Mouse (Mus musculus) ES-E14 (cell line): ENCODE data around the gene Smarcd1. TPM values are rescaled to one million over a fixed set of nuclear protein-coding genes. Genes with fewer than 3 reads are reported as not detected.

Source experiments
- DNase-seq: peaks from one replicate; pipeline ENCODE4 v3.0.0-alpha.2; 2013; ENCODE audit warnings: low read depth, low spot score
- H3K27ac ChIP-seq: 2 replicates; pipeline ENCODE4 v1.5.1; 2012; ENCODE audit warnings: low read depth, mild to moderate bottlenecking, low read length, moderate library complexity, mixed read lengths; ENCODE audit not compliant: poor library complexity, insufficient read depth, severe bottlenecking
- H3K36me3 ChIP-seq: 2 replicates; pipeline ENCODE4 v1.6.1; 2012; ENCODE audit warnings: mild to moderate bottlenecking, low read length, moderate library complexity, mixed read lengths; ENCODE audit not compliant: control insufficient read depth, poor library complexity, insufficient read depth, severe bottlenecking
- H3K4me1 ChIP-seq, 2 experiments: fragments of 150-350 bp in 1 of 2; sonication (generic) in 1 of 2; 2 replicates each; pipeline ENCODE4 v1.6.1; 2012; ENCODE audit warnings: low read length in 2 of 2, mild to moderate bottlenecking in 1 of 2, mixed read lengths in 1 of 2; ENCODE audit not compliant: control insufficient read depth in 2 of 2, insufficient read depth in 2 of 2, poor library complexity in 1 of 2
- H3K4me3 ChIP-seq, 2 experiments: fragments of 150-350 bp in 1 of 2; sonication (generic) in 1 of 2; 2 replicates each; pipeline ENCODE4 v1.5.1; 2012; ENCODE audit warnings: low read length in 2 of 2, low read depth in 1 of 2, mild to moderate bottlenecking in 1 of 2, mixed read lengths in 1 of 2; ENCODE audit not compliant: insufficient read depth in 1 of 2, poor library complexity in 1 of 2, severe bottlenecking in 1 of 2
- H3K9ac ChIP-seq: 2 replicates; pipeline ENCODE4 v1.6.1; 2012; ENCODE audit warnings: low read depth, mild to moderate bottlenecking, low read length, mixed read lengths; ENCODE audit not compliant: poor library complexity, insufficient read depth, severe bottlenecking
- H3K9me3 ChIP-seq: fragments of 150-350 bp; sonication (generic); 2 replicates; pipeline ENCODE4 v1.6.1; 2012; ENCODE audit warnings: low read depth, mild to moderate bottlenecking, low read length; ENCODE audit not compliant: control insufficient read depth, insufficient read depth
- CHD2 ChIP-seq: IDR thresholded peaks from 2 replicates; pipeline ENCODE4 v1.6.1; 2014; ENCODE audit warnings: mild to moderate bottlenecking, low read depth, low read length, inconsistent platforms
- HCFC1 ChIP-seq: IDR thresholded peaks from 2 replicates; pipeline ENCODE4 v1.6.1; 2012; ENCODE audit warnings: low read length, inconsistent platforms, borderline replicate concordance; ENCODE audit not compliant: insufficient read depth
- MAFK ChIP-seq: IDR thresholded peaks from 2 replicates; pipeline ENCODE4 v1.6.1; 2014; ENCODE audit warnings: mild to moderate bottlenecking, low read depth, low read length, inconsistent platforms; ENCODE audit not compliant: insufficient read depth
- ZC3H11A ChIP-seq: IDR thresholded peaks from 2 replicates; pipeline ENCODE4 v1.6.1; 2012; ENCODE audit warnings: low read depth, mild to moderate bottlenecking, inconsistent platforms, low read length, borderline replicate concordance
- ZNF384 ChIP-seq: IDR thresholded peaks from 2 replicates; pipeline ENCODE4 v1.6.1; 2012; ENCODE audit warnings: low read depth, low read length, inconsistent platforms
- in situ Hi-C, 2 experiments: fragments of 600-800 bp; cut with MboI; formaldehyde crosslinking; loops; one replicate each; pipeline ENCODE4 v1.15.1; 2025; ENCODE audit warnings: low sequenced_read_pairs in 2 of 2, inconsistent platforms in 1 of 2; ENCODE audit not compliant: unreplicated experiment in 2 of 2
- total RNA-seq: library from RNA; depleted of rRNA; stranded (reverse); fragments of 300-350 nt; gene quantifications from 2 replicates; pipeline ENCODE4 v1.2.3, GENCODE M21; 2012

Smarcd1 gene
- total RNA-seq, 1 experiment = 76.3 TPM

DNA sequence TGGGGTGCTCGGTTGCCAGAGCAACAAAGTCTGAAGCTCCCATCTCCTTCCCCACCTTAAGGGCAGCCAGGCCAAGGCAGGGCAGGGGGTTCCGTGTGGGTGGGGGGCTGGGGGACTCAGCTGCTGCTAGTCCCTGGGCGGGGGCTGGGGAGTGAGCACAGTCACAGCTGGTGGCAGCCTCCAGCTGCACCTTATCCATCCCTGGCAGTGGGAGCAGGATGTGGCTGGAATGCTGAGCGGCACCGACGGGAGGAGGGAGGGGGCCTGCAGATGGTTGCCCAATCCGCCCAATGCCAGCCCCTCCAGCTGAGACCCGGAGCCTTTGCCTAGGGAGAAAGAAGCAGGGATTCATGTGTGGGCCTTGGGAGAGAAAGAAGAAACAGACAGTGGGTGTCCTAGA, 24.8 kb upstream of the Smarcd1 start:
- Histone ChIP-seq H3K4me1 (peaks cover 0 to 27% of the 10 kb centered on the region in 2 experiments; a peak in 2 of 4 replicates), H3K9me3 (no peaks in the 10 kb centered on the region), H3K9ac (peak overlapping the region; percentile 29; the same call in 1 of the 2 replicates), H3K4me3 (peak overlapping the region in 1 of 2 experiments; percentile 2; a peak in 2 of 4 replicates), H3K36me3 (no peaks in the 10 kb centered on the region), H3K27ac (peak overlapping the region; percentile 17)
- DNase-seq = no peak
- in situ Hi-C loops = no loop called here
- TF ChIP-seq CHD2 (no peak), ZNF384 (no peak), HCFC1 (no peak), ZC3H11A (no peak), MAFK (no peak)

DNA sequence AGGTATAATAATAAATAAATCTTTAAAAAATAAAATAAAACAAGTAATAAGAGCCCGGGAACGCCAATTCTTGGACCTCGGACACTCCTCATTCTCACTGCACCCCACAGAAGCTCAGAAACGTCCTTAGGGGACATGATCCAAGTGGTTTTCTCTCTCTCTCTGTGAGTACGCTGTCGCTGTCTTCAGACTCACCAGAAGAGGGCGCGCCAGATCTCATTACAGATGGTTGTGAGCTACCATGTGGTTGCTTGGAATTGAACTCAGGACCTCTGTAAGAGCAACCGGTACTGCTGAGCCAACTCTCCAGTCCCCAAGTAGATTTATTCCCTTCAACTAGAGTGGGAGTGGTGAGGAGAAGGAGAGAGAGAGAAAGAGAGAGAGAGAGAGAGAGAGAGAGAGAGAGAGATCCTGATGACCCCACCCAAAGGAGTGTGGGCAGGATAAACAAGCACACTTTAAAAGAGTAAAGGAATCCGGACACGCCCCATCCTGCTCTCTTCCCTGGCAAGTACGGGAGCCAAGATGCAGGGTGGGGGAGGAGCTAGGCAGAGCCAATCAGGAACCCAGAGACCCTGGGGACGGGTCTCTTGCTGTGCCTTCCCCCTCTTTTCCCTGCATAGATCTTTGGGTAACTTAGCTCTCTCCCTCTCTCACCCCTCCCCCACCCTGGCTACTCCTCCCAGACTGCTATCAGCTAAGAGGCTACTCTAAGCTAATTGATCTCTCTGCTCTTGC, 23.7 kb upstream of the Smarcd1 start:
- Histone ChIP-seq H3K36me3 (no peaks in the 10 kb centered on the region), H3K27ac (peak overlapping the region; percentile 79; the same call in 1 of the 2 replicates), H3K9ac (no peak overlapping the region; the same call in 1 of the 2 replicates), H3K9me3 (no peaks in the 10 kb centered on the region), H3K4me1 (peaks cover 2 to 30% of the 10 kb centered on the region in 2 experiments; a peak in 2 of 4 replicates), H3K4me3 (peak overlapping the region; percentile 18 to 47)
- in situ Hi-C loops = no loop called here
- peak; percentile 96 for DNase-seq
- TF ChIP-seq ZNF384 (no peak), HCFC1 (peak; percentile 61; the same call in 1 of the 2 replicates), CHD2 (peak; percentile 43; the same call in 1 of the 2 replicates)

DNA sequence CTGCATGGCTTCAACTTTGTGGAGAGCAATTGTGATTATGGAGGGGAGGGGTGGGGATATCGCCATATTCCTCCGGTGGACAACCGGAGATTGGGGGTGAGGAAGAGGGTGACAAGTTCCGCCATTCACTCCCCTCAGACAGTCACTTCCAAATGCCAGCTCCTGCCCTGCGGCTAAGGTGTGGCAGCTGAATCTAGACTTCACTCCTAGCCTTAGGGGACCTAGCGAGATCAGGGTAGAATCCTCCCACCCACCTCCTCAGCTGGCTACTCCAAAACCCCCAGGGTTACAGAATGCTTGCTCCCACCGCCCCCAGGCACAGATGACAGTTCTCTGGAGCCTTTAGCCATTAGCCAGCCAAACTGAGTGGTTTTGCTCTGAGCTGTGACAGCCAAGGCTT, 22.9 kb upstream of the Smarcd1 start:
- peak overlapping the region in 1 of 2 experiments; percentile 27; a peak in 1 of 4 replicates for H3K4me3 ChIP-seq
- H3K9ac ChIP-seq = 0 out of 2 replicates have a peak overlapping the region, but pooled peaks have one; percentile 28
- DNase-seq = peak; percentile 72
- in situ Hi-C loops = no loop called here
- peaks cover 5 to 33% of the 10 kb centered on the region in 2 experiments; a peak in 3 of 4 replicates for H3K4me1 ChIP-seq
- H3K27ac ChIP-seq = peak overlapping the region; percentile 79; the same call in 1 of the 2 replicates
- H3K36me3 ChIP-seq = no peaks in the 10 kb centered on the region
- H3K9me3 ChIP-seq = no peaks in the 10 kb centered on the region
- TF ChIP-seq CHD2 = no peak
- TF ChIP-seq HCFC1 = no peak
- no peak for TF ChIP-seq MAFK
- no peak for TF ChIP-seq ZNF384
- TF ChIP-seq ZC3H11A = no peak

DNA sequence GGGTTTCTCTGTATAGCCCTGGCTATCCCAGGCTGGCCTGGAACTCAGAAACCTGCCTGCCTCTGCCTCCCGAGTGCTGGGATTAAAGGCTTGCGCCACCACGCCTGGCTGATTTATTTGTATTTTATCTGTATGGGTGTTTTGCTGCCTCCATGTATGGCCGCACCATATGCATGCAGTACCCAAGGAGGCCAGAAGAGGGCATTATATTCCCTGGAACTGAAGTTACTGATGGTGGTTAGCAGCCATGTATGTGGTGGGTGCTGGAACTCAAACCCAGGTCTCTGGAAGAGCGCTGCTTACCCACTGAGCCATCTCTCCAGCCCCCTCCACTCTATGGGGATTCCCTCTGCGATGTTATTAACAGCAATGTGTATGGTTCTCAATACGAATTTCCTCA, 19.0 kb upstream of the Smarcd1 start:
- DNase-seq = no peak
- H3K4me1 ChIP-seq = peaks cover 10 to 26% of the 10 kb centered on the region in 2 experiments
- no peak overlapping the region for H3K9ac ChIP-seq
- H3K4me3 ChIP-seq = no peak overlapping the region
- no peaks in the 10 kb centered on the region for H3K9me3 ChIP-seq
- H3K27ac ChIP-seq = no peak overlapping the region
- TF ChIP-seq MAFK (no peak), HCFC1 (peak; percentile 43; the same call in 1 of the 2 replicates)
- no peaks in the 10 kb centered on the region for H3K36me3 ChIP-seq
- in situ Hi-C loops = no loop called here
